Mouse (Mus musculus) stomach, postnatal 0 days (tissue): ENCODE data around the gene Gpr132.

Experiments
- CTCF ChIP-seq: IDR thresholded peaks from 2 replicates; pipeline ENCODE4 v1.5.1; 2016; ENCODE audit warnings: antibody characterized with exemption, low read depth, mild to moderate bottlenecking, moderate library complexity
- EP300 ChIP-seq: optimal IDR thresholded peaks from 2 replicates; pipeline ENCODE3; 2016; ENCODE audit warnings: antibody characterized with exemption

DNA sequence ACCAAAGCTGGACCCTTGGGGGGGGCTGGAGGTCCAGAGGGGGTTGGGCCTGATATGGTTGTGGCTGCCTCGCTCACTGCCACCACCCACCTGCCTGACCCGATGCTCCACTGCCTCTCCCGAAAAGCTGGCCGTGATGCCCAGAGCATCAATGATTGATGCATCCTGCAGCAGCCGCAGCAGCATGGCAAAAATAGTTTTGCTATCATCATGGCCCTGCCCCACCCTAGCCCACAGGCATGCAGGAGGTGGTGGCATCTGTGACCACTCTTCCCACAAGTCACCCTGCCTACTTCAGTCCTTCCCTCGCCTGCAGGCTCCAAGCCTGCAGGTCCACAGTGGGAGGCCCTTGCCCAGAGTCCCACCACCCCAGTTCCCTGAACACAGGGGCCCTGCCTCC, 62.0 kb downstream of the Gpr132 start:
- TF ChIP-seq CTCF (no peak), EP300 (no peak)
